Mouse (Mus musculus) CD4-positive helper T cell, adult 2 months (primary cell): ENCODE measurements around the gene Nudt12.

ENCODE experiments used
- DNase-seq: peaks from one replicate; pipeline ENCODE4 v3.0.0-alpha.2; 2012; ENCODE audit warnings: low read depth, missing footprints, low spot score

Nudt12 gene

DNA sequence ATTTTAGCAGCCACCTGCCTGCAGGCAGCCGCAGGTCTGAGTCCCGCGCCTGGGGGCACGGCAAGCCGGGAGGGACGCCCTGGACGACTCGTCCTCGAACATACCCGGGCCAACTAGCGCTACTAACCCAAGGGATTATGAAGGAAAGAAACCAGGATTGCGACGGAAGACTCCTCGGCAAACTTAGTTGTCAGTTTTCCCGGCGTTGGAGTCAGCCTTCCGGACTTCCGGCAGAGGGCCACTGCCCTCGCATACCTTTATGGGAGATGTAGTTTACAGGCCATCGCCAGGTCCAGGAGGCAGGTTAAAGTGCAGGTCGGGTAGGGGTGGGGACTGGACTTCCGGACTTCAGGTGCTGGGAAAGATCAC lies at the start of gene Nudt12:
Gene Nudt12, minus strand, starts transcription at position 282 of the 369 bp plus-strand sequence.
- peak; percentile 3 for DNase-seq

DNA sequence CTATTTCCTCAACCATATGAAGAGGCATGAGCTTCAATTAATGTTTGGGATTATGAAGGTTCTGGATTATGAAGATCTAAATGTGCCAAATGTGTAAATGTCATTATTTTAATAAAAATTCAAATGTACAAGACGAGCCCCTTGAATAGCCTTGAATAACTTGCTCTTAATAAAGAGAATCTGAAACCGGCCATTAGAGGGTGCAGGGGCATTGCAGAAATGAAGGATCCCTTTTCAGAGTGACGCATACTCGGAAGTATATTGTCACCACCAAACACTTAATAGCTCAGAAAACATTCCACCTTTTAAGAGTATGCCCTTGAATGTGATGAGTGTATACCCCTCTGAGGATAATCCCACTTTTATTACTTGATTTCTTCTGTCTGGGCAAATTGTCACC lies 40.1 kb upstream of the Nudt12 start:
- DNase-seq, result no peak

DNA sequence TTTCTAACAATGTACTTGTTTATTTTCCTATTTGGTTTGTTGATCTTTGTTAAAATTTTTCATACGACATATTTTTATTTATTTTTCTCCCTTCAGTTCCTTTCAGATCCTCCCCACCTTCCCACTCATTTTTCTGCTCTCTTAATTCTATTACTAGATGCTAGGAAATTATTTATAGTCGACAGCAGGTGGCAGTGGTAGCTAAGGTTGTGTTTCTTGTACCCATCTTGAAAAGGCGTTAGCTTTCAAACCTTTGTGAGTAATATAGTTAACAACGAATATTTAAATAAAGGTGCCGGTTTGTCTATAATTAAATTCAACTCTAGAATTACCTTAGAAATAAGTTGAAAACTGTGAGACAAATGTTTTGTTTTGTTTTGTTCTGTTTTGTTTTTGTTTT lies 26.6 kb upstream of the Nudt12 start:
- no peak for DNase-seq

DNA sequence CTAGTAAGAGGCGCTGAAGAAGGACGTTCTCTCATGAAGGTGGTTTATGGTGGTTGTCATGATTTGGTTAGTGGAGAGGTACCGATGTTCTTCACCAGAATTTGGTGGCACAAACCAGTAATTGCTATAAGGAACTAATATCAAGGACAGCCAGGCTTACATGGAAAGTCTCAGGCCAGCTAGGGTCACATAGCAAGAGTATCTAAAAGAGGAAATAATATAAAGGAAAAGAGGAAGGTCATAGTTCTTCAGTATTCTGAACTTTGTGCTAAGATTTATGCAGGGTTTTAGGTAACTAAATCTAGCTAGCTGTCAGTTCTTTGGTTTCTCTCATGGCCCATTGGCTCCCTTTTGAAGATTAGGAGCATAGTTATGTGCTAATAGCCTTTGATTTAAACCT lies 20.3 kb upstream of the Nudt12 start:
- no peak for DNase-seq

DNA sequence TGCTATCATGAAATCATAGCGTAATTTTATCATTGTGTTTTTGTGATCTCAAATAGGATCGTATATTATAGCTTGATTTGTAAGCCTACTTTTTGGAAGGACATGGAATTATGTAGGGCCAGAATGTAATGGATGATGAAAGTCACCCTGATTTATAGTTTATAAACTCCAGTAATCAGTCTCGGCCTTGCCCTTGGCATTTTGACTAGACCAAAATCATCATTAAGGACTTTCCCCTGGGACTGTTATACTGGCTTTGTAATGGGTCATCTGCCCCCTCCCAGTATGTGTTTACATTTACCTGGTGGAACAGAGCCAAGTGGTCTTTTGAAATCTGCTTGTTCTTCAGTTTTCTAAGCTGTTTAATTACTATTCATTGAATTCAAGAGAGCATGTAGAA lies 13.2 kb upstream of the Nudt12 start:
- no peak for DNase-seq

DNA sequence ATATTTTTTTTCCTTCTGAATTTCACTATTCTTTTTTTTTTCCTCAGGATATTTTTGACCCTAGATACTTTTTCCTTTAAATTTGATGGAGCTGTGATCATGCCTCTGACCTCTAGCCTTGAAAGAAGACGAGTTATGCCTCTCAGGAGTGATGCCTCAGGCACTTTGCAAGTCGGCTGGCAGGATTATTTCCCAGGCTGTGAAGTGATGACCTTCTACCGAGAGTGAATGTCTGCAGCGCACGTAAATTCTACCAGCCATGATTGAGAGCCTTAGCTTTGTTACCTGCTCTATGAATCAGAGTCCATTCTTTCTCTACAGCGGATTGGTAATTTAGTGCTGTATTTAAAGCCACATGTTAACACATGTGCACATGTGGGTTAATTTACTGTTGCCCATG lies 11.3 kb upstream of the Nudt12 start:
- no peak for DNase-seq

DNA sequence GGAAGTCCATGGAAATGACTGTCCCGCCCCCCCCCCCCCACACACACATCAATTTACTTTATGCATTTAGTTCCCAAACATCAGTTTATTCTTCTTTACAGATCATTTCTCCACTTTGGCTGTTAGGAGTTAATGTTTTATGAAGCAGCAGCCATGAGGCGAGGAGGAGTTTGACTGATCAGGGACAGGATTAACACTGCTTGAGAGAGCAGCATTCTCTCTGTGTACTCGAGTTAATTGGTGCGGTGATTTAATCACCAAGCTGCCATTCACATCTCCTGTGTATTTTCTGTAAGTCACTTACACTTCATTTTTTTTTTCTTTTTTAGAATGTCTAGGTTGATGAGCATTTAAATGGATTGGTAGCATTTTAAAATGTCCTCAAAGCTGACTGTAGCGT lies 10.8 kb upstream of the Nudt12 start:
- DNase-seq, result no peak

DNA sequence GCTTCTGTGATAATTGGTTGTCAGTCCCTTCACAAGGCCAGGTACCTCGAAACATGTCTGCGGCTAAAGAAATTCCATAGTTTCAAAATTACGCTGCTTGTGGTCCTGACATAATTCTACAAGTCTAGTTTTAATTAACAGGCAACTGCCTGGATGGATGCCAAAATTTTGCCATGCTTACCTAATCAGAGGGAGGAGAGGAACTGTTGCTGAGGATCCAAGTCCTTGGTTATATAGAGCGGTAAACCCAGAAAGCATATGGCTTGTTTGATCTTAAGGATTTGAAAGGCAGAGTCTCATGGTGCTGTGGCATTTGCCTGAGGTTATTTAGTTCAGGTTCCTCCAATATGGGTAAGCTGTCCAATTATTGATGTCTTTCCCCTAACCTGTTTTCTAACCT lies 5.5 kb upstream of the Nudt12 start:
- no peak for DNase-seq

DNA sequence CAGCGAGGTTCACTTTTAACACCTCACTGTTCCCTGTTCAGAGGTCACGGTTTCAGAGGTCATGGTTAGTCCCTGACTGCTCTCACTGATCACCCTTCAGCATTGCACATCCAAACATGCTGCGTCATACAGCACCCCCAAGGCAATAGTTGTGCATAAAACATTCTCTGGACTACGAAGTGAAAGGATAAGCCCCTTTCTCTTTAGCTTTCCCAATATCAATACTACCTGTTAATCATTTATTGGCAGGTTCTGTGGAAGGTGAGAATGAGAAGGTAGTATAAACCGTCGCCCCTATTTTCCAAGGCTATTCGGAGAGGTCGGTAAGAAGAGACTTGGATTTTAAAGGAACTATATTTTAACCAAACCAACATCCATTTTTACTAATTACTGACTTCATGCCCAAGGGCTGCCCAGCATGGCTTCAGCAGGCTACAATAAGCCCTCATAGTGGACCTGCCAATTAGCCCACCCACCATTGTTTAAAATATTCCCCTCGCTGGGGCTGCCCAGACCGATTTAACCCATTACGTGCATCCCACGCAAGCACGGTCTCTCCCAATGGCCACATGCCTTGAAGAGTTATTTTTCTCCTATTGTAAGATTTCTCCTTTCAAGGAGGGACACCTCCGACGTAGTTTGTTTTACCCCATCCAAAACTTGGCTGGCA lies 616 bp downstream of the Nudt12 start:
- no peak for DNase-seq

DNA sequence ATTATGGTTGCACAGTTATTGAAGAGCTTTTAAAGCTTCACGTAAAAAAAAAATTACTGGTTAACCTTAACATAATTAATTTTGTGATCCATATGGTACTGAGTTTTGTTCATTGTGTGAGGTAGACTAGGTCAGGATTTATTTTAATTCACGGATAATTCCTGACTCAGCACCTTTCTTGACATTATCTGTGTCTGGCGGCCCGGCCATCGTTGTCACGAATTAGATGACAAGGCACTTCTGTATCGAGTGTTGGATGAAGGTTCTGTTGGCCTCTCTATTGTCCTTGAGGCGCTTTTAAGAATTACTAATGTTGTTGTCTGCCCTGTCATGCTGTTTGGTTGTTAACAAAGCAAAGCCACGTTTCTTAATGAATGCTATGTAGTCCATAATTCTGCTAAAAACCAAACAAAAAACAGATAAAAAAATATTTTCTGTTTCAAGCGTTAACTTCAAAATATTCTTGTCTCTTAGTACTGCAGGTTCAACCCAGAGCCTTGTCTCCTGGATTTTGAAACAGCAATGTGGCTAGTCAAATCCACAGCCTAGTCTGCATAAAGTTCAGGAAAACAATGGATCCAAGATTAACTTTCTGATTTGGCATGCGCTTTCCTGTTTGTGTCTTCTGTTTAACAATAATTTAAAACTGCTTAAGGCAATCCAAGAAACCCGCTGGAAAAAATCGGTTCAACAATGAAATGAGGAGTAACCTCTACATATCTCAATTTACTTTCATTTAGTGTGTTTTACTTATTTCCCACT lies 1.4 kb downstream of the Nudt12 start:
- no peak for DNase-seq

DNA sequence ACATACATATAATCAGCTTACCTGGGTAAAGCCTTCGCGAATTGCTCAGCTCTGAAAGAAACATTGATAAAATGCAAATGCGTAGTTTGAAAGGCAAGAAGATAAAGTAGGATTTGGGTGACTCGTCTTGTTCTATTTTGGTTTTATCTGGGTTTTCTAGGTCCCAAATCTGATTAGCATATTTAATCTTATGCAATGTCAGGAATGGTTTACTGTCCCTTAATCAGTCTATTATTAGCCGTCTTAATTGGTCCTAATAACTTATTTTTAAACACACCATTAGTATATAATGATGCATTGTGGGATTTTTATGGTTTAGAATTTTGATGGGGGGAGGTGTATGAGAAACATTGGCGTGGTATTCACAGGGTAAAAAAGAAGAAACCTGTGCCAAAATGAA lies 21.9 kb downstream of the Nudt12 start, which contains the start of gene Pdzph1:
Gene Pdzph1, minus strand, starts transcription at position 101 of the 400 bp plus-strand sequence.
- DNase-seq, result no peak

DNA sequence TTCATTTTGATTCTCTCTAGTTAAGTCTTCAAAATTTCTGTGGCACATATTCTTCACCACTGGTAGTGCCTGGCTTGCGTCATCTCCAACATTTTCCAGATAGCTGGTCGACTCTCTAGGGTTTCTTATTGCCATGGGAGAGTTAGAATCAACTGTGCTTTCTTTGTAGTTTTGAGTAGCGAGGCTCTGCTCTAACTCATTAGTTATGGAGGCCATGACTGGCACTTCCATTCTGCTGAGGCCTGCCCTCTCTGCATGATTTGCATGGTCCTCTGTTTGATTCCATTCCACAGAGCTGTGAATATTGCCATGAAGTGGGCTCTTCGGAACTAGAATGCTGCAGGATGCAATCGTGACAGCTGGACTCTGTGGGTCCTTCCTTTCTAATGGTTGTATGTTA lies 39.9 kb downstream of the Nudt12 start:
- no peak for DNase-seq

DNA sequence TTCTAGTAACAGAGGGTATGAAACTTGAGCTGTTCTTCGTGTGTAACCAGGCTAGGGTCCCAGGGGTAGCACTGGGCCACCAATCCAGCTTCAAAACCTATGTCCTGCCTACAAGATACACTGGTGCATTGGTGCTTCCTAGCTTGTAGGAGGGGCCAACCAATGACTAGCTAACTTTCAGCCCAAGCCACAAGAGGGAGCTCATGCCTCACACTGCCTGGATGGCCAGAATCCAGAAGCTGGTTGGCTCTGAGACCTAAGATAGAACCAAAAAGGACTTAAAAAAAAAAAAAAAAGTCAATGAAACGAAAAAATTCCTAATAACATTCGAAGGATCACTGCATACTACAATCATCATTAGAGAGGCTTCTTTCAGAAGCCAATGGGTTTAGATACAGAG lies 53.3 kb downstream of the Nudt12 start:
- no peak for DNase-seq

DNA sequence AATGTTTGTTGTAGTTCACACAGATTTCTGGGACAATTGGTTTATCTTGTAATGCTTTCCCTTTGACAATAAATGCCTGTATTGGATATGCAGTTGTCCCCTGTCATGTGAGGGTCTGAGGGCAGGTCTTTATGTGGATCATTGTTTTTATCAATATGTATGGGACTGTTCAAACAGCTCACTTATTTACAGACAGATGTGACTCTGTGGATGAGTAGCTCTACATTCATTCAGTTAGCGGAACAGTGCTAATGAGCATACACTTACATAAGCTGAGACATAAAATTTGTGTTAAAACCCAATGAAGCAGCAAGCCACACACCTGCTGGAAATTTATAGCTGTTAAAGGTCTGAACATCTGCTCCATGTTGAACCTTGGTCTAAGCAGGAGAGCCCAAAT lies 56.1 kb downstream of the Nudt12 start:
- DNase-seq, result no peak
